Mouse (Mus musculus): Measurements from ENCODE around the gene Coq6. TPM values are rescaled to one million over a fixed set of nuclear protein-coding genes. Genes with fewer than 3 reads are reported as not detected.

The Coq6 gene
- polyA plus RNA-seq, 1 experiment: 21.9 TPM

GRCm38 (mm10) chr12:84365137-84365536 is 3.7 kb downstream of the Coq6 start:
- TF ChIP-seq CTCF (IDR thresholded peaks at IDR 0.05; ENCODE audit: borderline replicate concordance, insufficient read depth, low read length): no peak
- TF ChIP-seq POLR2A (IDR thresholded peaks at IDR 0.05; ENCODE audit: low read depth, low read length): no peak

DNA sequence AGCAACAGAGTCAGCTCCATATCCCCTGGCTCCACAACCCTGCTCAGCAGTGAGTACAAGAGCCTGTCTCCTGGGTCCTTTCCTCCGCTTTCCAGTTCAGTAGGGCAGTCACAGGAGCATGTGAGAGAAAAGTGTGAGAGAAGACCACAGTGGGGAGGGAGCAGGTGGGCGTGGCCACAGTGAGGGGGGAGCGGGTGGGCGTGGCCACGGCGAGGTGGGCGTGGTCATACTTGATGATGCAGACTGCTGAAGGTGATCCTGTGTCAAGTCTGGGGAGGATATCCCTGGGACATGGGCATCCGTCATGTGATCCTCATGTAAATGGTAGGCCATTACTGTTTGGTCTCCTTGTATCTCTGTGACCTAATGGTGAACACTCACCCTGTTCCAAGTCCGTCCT is 5.5 kb downstream of the Coq6 start:
- peaks cover 3% of the 10 kb centered on the region; the same call in 1 of the 2 replicates for H3K4me1 ChIP-seq (ENCODE audit: control insufficient read depth, insufficient read depth, low read length)
- H3K27ac ChIP-seq (ENCODE audit: insufficient read depth, low read length): no peak overlapping the region
- H3K4me3 ChIP-seq (ENCODE audit: insufficient read depth, low read length): no peak overlapping the region
- TF ChIP-seq CTCF (IDR thresholded peaks at IDR 0.05; ENCODE audit: borderline replicate concordance, insufficient read depth, low read length) (no peak), POLR2A (IDR thresholded peaks at IDR 0.05; ENCODE audit: low read depth, low read length) (no peak)

More at GRCm38 (mm10) chr12:84365137-84365536, 3.7 kb downstream of the Coq6 start:
- H3K27ac ChIP-seq (ENCODE audit: insufficient read depth, low read length): no peak overlapping the region
- peaks cover 3% of the 10 kb centered on the region; the same call in 1 of the 2 replicates for H3K4me1 ChIP-seq (ENCODE audit: control insufficient read depth, insufficient read depth, low read length)
- H3K4me3 ChIP-seq (ENCODE audit: insufficient read depth, low read length): no peak overlapping the region

GRCm38 (mm10) chr12:84371647-84372046 is 10.2 kb downstream of the Coq6 start:
- no peak overlapping the region for H3K27ac ChIP-seq (ENCODE audit: insufficient read depth, low read length)
- no peaks in the 10 kb centered on the region for H3K4me1 ChIP-seq (ENCODE audit: control insufficient read depth, insufficient read depth, low read length)
- no peak for TF ChIP-seq CTCF (IDR thresholded peaks at IDR 0.05; ENCODE audit: borderline replicate concordance, insufficient read depth, low read length)
- no peak for TF ChIP-seq POLR2A (IDR thresholded peaks at IDR 0.05; ENCODE audit: low read depth, low read length)
- H3K4me3 ChIP-seq (ENCODE audit: insufficient read depth, low read length): no peak overlapping the region

DNA sequence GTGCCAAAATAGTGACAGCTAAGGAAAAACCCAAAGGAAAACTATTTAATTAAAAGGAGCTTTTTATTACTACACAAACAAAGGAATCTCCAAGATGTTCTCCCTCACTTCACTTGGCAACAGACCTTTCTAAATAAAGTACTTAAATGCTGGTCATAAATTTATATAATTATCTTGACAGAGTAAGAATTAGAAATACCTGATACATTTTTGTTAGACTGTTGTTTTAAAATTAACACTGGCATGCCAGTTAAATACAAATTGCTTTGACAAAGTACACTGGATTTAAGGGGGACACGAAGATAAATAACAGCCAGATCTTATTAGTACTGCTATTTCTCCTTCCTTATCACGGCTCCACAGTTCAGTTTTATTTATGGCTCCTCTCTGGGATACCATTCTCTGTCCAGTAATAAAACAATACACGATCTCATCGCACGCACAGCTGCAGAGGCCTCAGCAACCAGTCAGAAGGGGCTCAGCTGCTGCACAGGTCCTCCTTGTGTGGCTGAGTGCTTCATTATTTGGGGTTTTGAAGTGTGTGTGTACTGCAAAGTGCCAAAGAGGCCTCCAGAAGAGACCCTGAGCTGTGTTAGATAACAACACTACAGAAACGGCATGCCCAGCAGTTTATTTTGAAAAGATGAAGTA is 12.5 kb downstream of the Coq6 start:
- Histone ChIP-seq H3K4me1 (ENCODE audit: control insufficient read depth, insufficient read depth, low read length) (no peaks in the 10 kb centered on the region), H3K27ac (ENCODE audit: insufficient read depth, low read length) (no peak overlapping the region), H3K4me3 (ENCODE audit: insufficient read depth, low read length) (no peak overlapping the region)
- TF ChIP-seq POLR2A (IDR thresholded peaks at IDR 0.05; ENCODE audit: low read depth, low read length): no peak
- no peak for TF ChIP-seq CTCF (IDR thresholded peaks at IDR 0.05; ENCODE audit: borderline replicate concordance, insufficient read depth, low read length)

- TF ChIP-seq POLR2A (IDR thresholded peaks at IDR 0.05; ENCODE audit: low read depth, low read length): no peak
- Histone ChIP-seq H3K27ac (ENCODE audit: insufficient read depth, low read length) (no peak overlapping the region), H3K4me3 (ENCODE audit: insufficient read depth, low read length) (no peak overlapping the region), H3K4me1 (ENCODE audit: control insufficient read depth, insufficient read depth, low read length) (no peaks in the 10 kb centered on the region)
Measured at GRCm38 (mm10) chr12:84382369-84382768, 20.9 kb downstream of the Coq6 start.

DNA sequence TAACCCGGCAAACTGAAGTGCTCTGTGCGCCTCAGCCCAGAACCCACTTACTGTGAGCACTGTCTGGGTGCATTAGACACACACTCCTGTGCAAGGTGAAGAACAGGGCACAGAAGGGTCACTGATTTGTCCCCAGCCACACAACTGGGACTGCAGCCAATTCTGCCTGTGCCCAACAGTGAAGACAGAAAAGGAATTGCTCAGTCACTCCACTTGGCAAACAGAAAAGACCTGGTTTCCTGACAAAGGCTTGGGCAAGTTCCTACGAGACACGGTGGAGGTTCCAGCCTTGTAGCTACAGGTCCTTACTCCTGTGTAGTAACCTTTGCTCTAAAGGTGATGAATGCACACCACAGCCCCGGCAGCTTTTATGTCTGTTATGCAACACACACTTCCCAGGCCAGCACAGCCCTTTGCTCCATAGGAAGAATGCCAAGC is 23.2 kb downstream of the Coq6 start:
- no peak for TF ChIP-seq POLR2A (IDR thresholded peaks at IDR 0.05; ENCODE audit: low read depth, low read length)
- no peak for TF ChIP-seq CTCF (IDR thresholded peaks at IDR 0.05; ENCODE audit: borderline replicate concordance, insufficient read depth, low read length)
- H3K4me1 ChIP-seq (ENCODE audit: control insufficient read depth, insufficient read depth, low read length): no peaks in the 10 kb centered on the region
- no peak overlapping the region for H3K4me3 ChIP-seq (ENCODE audit: insufficient read depth, low read length)
- no peak overlapping the region for H3K27ac ChIP-seq (ENCODE audit: insufficient read depth, low read length)

GRCm38 (mm10) chr12:84385408-84385807 is 24.0 kb downstream of the Coq6 start:
- H3K4me1 ChIP-seq (ENCODE audit: control insufficient read depth, insufficient read depth, low read length): no peaks in the 10 kb centered on the region
- no peak overlapping the region for H3K4me3 ChIP-seq (ENCODE audit: insufficient read depth, low read length)
- H3K27ac ChIP-seq (ENCODE audit: insufficient read depth, low read length): no peak overlapping the region
- no peak for TF ChIP-seq CTCF (IDR thresholded peaks at IDR 0.05; ENCODE audit: borderline replicate concordance, insufficient read depth, low read length)
- no peak for TF ChIP-seq POLR2A (IDR thresholded peaks at IDR 0.05; ENCODE audit: low read depth, low read length)

DNA sequence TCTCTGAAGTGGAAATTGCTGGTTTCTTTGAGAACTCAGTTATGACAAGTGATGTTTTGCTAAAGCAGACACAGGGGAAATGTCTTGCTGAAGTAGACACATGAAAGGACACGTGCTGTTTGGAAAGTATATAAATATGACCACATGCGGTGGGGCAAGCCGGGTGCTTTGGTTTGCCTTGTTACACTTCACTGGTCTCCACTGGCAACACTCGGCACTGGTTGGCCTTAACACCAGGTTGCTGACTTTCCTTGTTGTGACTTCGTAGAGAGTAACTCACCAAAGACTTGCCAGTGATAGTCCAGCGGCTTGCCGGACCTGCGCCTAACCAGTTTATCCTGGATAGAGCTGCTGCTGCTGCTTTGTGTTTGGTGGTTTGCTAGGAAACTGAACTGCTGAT is 26.6 kb downstream of the Coq6 start:
- TF ChIP-seq CTCF (IDR thresholded peaks at IDR 0.05; ENCODE audit: borderline replicate concordance, insufficient read depth, low read length) (no peak), POLR2A (IDR thresholded peaks at IDR 0.05; ENCODE audit: low read depth, low read length) (no peak)
- H3K27ac ChIP-seq (ENCODE audit: insufficient read depth, low read length): no peak overlapping the region
- H3K4me1 ChIP-seq (ENCODE audit: control insufficient read depth, insufficient read depth, low read length): no peaks in the 10 kb centered on the region
- H3K4me3 ChIP-seq (ENCODE audit: insufficient read depth, low read length): no peak overlapping the region

GRCm38 (mm10) chr12:84388774-84389400 is 27.4 kb downstream of the Coq6 start:
- no peak for TF ChIP-seq CTCF (IDR thresholded peaks at IDR 0.05; ENCODE audit: borderline replicate concordance, insufficient read depth, low read length)
- no peak for TF ChIP-seq POLR2A (IDR thresholded peaks at IDR 0.05; ENCODE audit: low read depth, low read length)
- Histone ChIP-seq H3K4me1 (ENCODE audit: control insufficient read depth, insufficient read depth, low read length) (no peaks in the 10 kb centered on the region), H3K27ac (ENCODE audit: insufficient read depth, low read length) (no peak overlapping the region), H3K4me3 (ENCODE audit: insufficient read depth, low read length) (no peak overlapping the region)

DNA sequence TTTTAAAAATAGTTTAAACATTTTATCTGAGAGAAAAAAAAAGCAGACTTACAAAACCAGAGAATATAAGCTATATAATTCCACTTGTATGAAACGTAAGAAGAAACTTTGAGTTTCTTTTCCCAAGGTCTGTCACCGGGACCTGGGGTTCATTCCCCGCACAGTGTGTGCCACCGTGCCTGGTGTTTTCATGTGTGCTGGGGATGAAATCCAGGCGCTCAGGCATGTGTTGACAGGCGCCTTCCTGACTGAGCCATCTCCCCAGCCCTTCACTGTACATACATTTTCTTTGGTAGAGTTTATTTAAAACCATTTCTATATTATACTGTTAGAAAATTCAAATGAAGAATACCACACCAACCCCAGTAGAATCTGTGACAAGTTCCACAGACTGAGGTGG is 28.9 kb downstream of the Coq6 start:
- Histone ChIP-seq H3K4me3 (ENCODE audit: insufficient read depth, low read length) (no peak overlapping the region), H3K27ac (ENCODE audit: insufficient read depth, low read length) (no peak overlapping the region), H3K4me1 (ENCODE audit: control insufficient read depth, insufficient read depth, low read length) (no peaks in the 10 kb centered on the region)
- no peak for TF ChIP-seq POLR2A (IDR thresholded peaks at IDR 0.05; ENCODE audit: low read depth, low read length)
- TF ChIP-seq CTCF (IDR thresholded peaks at IDR 0.05; ENCODE audit: borderline replicate concordance, insufficient read depth, low read length): no peak

All from embryonic fibroblast, embryonic 13.5 days (primary cell).